Mouse (Mus musculus): ENCODE results near the gene Nfib.

Gene Nfib

GRCm38 (mm10) chr4:82399406-82400380 lies 305.9 kb downstream of the Nfib start:
- in situ Hi-C loops (cut with MseI, MboI): no loop called here

- in situ Hi-C loops (cut with MseI, MboI): no loop called here
These were observed 307.3 kb downstream of the Nfib start for GRCm38 (mm10) chr4:82398282-82398681.

GRCm38 (mm10) chr4:82396805-82397204 lies 308.7 kb downstream of the Nfib start:
- in situ Hi-C loops (cut with MseI, MboI): no loop called here

- in situ Hi-C loops (cut with MseI, MboI): no loop called here
These were observed 309.5 kb downstream of the Nfib start for GRCm38 (mm10) chr4:82396003-82396402.

- in situ Hi-C loops (cut with MseI, MboI): no loop called here
These were observed 311.2 kb downstream of the Nfib start for GRCm38 (mm10) chr4:82394346-82394745.

- in situ Hi-C loops (cut with MseI, MboI): no loop called here
These were observed 312.5 kb downstream of the Nfib start for GRCm38 (mm10) chr4:82393021-82393420.

- in situ Hi-C loops (cut with MseI, MboI): no loop called here
These were observed 313.1 kb downstream of the Nfib start for GRCm38 (mm10) chr4:82392496-82392895.

- in situ Hi-C loops (cut with MseI, MboI): no loop called here
These were observed 313.7 kb downstream of the Nfib start for GRCm38 (mm10) chr4:82391726-82392472.

GRCm38 (mm10) chr4:82390545-82390944 lies 315.0 kb downstream of the Nfib start:
- in situ Hi-C loops (cut with MseI, MboI): no loop called here

- in situ Hi-C loops (cut with MseI, MboI): no loop called here
These were observed 315.7 kb downstream of the Nfib start for GRCm38 (mm10) chr4:82389876-82390275.

- in situ Hi-C loops (cut with MseI, MboI): no loop called here
These were observed 317.9 kb downstream of the Nfib start for GRCm38 (mm10) chr4:82387620-82388019.

GRCm38 (mm10) chr4:82386222-82386993 lies 319.1 kb downstream of the Nfib start:
- in situ Hi-C loops (cut with MseI, MboI): no loop called here

- in situ Hi-C loops (cut with MseI, MboI): no loop called here
These were observed 319.9 kb downstream of the Nfib start for GRCm38 (mm10) chr4:82385638-82386037.

GRCm38 (mm10) chr4:82383991-82384731 lies 321.4 kb downstream of the Nfib start:
- in situ Hi-C loops (cut with MseI, MboI): no loop called here

GRCm38 (mm10) chr4:82383346-82383745 lies 322.2 kb downstream of the Nfib start:
- in situ Hi-C loops (cut with MseI, MboI): no loop called here

- in situ Hi-C loops (cut with MseI, MboI): no loop called here
These were observed 323.8 kb downstream of the Nfib start for GRCm38 (mm10) chr4:82381786-82382185.

GRCm38 (mm10) chr4:82380578-82380977 lies 325.0 kb downstream of the Nfib start:
- in situ Hi-C loops (cut with MseI, MboI): no loop called here

- in situ Hi-C loops (cut with MseI, MboI): no loop called here
These were observed 327.5 kb downstream of the Nfib start for GRCm38 (mm10) chr4:82378050-82378449.

GRCm38 (mm10) chr4:82377621-82378020 lies 327.9 kb downstream of the Nfib start:
- in situ Hi-C loops (cut with MseI, MboI): no loop called here

- in situ Hi-C loops (cut with MseI, MboI): no loop called here
These were observed 331.0 kb downstream of the Nfib start for GRCm38 (mm10) chr4:82374560-82374959.

- in situ Hi-C loops (cut with MseI, MboI): no loop called here
These were observed 333.3 kb downstream of the Nfib start for GRCm38 (mm10) chr4:82372217-82372616.
